Mouse (Mus musculus): ENCODE measurements at regions not wholly inside any gene's neighbourhood (a gene's known extent, or its start where the extent isn't known, plus 50 kb on each side); places are given as distances from the start of the nearest gene placed in this dataset.

DNA sequence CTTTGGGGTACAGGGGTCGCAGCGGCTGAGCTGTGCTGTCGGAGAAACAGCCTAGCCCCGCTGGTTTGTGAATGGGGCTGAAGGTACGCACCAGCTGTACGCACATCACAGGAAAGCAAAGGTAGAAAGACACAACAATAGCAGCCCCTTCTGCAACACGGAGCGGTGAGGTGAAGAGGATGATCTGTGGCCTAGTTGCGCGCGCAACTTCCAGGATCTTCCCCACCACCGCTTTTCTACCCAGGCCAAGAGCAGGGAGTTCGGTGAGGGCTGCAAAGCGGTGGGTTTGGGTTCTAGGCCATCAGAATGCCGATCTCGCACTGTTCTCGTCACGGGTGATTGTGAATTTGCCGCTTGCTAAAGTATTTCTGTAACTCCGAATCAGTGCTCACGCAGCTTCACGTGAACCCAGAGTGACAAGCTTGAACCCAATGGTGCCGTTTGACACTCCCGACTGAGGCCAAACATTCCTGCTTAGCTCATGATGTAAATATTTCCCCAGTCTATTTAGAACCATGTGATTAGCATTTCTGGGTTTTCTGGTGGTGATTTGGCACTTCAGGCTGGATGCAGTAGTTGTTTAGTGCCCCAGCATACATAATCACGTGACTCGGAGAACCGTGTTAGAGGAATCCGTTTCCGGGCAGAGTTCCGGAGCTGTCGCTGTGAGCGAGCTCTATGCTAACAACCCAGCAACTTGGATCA, 54.7 kb downstream of the Cryaa start:
- no peak for DNase-seq (ENCODE audit: low read depth)

GRCm38 (mm10) chr17:31734521-31734920, 56.9 kb downstream of the Cryaa start:
- peak; percentile 16 for DNase-seq (ENCODE audit: low read depth)

DNA sequence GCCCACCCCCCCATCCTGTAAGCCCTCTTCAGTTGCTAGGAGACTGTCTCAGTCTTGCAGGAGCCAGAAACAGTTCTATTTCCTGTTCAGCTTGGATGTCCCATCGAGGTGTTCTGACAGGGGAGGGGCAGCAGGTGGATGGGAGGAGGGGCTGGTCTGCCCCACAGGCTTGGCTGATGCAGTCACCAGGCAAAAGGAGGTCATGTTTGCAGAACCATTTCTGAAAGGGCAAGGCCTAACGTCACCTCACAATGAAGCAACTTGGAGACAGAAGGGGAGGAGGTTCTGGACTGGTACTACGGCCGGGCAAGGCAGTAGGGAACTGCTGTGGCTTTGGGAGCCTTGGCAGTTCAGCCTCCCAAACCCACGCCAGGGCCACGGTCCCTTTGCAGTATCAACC, 59.1 kb downstream of the Cryaa start:
- DNase-seq (ENCODE audit: low read depth) = no peak

DNA sequence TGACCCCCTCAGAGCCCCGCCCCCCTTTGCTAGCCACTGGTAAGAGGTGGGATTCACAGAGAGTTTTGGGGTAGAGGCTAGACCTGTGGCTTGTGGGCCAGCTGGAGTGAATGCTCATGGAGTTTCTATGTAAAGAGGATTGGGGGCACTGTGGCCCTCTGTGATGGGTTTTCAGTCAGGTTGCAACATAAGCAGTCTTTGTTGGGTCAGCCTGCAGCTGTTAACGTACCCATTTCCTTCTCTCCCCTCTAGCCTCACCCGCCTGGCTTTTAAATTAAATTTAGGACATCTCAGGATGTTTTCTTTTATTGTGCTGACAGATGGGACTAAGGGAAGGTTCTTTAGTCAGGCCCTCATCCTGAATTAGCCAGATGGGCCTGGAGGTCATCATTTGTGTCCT, 60.6 kb downstream of the Cryaa start:
- DNase-seq (ENCODE audit: low read depth) = no peak

- DNase-seq (ENCODE audit: low read depth) = no peak
Measured at GRCm38 (mm10) chr17:31739586-31739985, 62.0 kb downstream of the Cryaa start.

- DNase-seq (ENCODE audit: low read depth) = no peak
Measured at GRCm38 (mm10) chr17:31740059-31740458, 62.5 kb downstream of the Cryaa start.

DNA sequence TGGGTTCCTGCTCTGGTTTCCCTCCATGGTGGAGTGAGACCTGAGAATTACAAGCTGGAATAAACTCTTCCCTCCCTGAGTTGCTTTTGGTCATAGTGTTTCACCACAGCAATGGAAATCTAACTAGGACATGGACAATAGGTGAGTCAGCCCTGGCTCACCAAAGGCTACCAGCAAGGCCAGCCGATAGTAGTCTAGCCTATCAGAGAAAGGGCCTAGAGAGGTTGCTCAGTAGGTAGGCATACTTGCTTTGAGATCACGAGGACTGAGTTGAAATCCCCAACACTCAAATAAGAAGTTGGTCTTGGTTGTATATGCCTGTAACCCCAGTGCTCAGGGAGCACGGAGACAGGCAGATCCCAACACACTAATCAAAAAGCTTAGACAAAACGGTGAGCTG, 66.0 kb downstream of the Cryaa start:
- no peak for DNase-seq (ENCODE audit: low read depth)

DNA sequence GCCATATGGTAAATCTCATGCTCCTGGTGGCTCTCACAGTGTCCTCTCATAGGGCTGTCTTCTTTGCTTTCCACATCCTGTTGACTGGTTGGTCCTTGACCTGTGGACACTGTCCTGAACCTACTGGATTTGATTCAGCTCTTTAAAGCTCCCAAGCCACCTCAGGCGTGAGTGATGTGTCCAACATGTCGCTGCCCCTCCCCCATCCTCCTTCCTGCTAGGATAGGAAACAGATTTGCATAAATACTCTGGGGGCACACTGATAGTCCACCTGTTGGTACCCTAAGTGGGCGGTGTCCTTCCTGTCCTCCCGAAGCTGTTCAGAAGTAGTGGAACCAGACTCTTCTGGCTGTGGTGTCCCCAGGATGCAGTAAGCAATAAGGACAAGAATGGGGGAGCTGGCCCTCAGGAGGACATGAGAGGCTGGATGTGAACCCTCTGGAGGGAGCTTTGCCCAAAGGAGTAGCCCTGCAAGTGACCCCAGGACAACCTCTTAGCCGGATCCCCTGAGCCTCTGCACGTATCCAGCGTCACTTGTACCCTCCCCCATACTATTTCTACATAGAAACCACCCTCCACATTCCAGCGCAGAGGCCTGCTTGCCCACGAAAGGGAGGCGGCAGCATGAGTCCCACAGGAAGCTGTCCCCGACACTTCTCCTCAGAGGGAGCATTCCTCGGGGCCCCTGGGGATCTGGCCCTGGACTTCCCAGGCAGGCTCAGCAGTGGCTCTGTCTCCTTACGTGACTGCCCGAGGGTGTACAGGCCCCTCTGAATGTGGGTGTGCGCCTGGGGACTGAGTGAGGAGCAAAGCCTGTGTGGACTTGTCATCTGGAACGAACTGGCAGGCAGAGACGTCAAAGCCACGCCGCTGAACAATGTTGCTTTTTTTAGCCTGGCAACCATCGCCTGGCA, 68.8 kb downstream of the Cryaa start:
- no peak for DNase-seq (ENCODE audit: low read depth)

- DNase-seq (ENCODE audit: low read depth) = no peak
Measured at GRCm38 (mm10) chr17:31747563-31747962, 70.0 kb downstream of the Cryaa start.

DNA sequence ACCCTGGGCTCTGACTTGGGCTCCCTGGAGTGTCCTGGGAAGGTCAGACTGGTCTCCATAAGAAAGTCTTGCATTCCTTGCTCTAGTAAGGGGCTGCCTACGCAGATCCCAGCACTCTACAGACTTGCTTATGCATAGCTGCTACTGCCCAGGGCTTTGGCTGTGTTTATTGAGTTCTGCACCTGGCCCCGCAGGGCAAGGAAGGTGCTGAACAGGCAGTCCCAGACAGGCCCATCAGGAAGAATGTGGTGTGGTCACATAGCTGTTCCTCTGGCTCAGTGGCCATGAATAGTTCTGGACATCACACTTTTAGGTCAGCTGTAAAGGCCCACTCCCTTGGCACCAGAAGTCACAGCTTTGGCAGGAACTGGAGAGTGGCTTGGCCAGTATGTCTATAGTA, 70.6 kb downstream of the Cryaa start:
- no peak for DNase-seq (ENCODE audit: low read depth)

GRCm38 (mm10) chr17:31748971-31749370, 71.4 kb downstream of the Cryaa start:
- DNase-seq (ENCODE audit: low read depth) = no peak

DNA sequence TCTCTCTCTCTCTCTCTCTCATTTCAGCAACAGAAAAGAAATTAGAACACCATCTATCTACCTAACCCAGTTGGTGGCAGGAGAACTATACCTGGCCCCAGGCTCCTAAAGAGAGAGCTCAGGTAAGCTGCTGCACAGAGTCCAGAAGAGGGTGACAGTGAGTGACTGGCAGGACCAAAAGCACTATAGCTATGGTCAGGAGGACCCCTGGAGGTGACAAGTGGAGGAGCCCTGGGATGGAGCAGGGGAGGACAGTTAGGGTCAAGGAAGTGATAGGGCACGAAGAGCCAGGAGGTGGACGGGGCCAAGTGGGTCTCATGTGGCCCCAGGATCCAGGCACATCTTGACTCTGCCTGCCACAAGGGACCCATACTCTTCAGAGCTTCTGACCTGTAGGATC, 73.7 kb downstream of the Cryaa start:
- peak; percentile 26 for DNase-seq (ENCODE audit: low read depth)

DNA sequence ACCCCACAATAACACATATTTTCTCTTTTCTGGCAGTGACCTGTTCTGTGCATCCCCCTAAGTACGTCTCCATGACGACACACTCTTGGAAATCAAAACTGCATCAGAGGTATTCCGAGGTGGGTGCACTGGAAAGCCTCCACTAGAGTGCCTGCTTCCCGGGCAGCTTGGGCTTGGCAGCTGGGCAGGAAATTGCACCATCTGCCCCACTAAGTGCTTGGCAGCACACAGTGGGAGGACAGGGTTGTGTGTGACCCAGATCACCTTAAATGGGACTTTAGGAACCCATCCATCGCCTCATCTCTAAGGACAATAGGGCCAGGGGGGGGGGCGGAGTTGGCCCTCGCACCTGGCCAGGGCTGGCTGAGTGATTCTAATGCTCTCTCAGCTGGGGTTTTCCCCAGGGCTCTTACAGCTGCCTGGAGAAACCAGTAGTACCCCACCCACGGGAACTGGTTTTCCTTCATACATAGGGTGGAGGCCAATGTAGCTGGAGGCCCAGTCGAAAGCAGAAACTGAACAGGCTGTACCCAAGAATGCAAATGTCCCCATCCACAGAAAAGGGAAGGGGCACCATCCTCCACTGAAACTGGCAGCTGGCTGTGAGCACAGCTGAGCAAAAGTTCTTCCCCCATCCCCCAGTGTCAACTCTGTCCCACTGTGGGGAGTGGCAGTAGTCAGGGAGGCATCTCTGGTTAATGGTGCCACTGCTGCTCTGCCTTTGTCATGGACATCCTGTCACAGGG, 75.7 kb downstream of the Cryaa start:
- DNase-seq (ENCODE audit: low read depth) = peak; percentile 20

DNA sequence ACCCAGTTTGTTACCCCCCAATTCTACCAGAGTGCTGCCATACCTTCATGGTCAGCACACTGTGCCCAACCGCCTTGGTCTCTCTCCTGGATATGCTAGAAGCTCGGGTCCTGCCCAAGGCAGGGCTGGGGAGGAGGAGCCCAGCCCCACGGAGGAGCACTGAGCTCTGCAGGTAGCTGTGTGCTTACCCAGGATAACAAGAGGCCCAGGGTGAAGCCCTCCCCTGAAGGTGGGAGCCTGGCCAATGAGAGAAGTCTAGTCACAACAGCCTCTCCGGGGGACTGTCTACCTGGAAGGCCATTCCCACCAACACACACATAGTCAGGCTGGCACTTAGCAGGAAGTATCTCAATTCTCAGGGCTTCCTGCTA, 76.2 kb downstream of the Cryaa start:
- DNase-seq (ENCODE audit: low read depth) = no peak

GRCm38 (mm10) chr17:31760465-31760864, 82.9 kb downstream of the Cryaa start:
- no peak for DNase-seq (ENCODE audit: low read depth)

GRCm38 (mm10) chr17:31763078-31763477, 85.5 kb downstream of the Cryaa start:
- DNase-seq (ENCODE audit: low read depth) = peak; percentile 56

DNA sequence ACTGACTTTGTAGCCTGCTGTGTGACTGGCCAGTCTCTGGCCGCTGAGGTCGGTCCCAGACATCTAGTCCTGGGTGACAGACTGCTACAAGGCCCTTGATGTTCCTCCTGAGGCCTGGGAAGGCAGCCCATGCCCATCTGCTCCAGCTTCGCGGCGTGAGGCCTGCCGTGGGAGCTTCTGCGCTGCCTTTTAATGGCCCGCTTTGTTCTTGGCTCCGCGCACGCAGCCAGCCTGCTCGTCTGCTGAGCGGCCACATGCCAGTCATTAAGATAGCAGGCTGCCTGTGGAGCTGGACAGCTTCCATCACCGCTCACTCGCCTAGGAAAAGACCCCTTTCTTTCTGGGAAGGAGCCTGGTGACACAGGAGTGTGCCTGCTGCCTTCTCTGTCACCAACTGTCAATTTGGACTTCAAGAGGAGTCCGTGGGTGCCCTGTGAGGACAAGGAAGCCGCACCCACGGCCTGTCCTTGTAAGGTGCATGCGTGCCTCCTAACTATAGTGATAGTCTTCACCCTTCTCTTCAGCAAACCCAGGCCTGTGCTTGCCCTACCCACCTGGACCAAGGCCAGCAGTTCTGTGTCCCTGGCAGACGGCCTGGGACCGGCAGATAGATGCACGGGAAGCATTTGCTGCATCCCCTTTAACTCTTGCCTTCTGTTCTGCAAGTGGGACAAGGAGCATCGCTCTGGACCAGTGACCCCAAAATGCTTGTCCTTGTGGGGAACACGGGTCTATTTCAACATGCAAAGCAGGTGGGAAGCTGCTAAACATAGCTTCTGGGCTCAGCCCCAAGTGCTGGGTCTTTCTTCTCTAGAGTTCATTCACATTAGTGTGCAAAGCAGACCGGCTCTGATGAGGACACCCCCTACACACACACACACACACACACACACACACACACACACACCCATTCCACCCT, 88.6 kb downstream of the Sik1 start:
- DNase-seq (ENCODE audit: low read depth) = no peak

GRCm38 (mm10) chr17:31772201-31772820, 83.3 kb downstream of the Sik1 start:
- DNase-seq (ENCODE audit: low read depth) = no peak

- DNase-seq (ENCODE audit: low read depth) = peak; percentile 30
Measured at GRCm38 (mm10) chr17:31773882-31774281, 81.7 kb downstream of the Sik1 start.

DNA sequence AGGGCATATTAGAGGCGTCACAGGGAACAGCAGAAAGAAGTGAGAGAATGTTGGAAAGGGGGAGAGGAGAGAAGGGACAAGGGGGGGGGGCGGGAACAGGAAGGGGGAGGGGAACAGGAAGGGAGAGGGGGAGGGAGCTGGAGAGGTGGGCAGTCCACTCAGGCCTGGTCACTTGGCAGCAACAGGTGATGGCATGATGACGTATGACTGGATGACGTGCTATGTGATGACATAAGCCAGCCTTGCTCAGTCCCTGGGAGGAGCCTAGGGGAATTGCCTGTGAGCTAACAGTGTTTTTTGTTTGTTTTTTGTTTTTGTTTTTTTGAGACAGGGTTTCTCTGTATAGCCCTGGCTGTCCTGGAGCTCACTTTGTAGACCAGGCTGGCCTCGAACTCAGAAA, 80.6 kb downstream of the Sik1 start:
- no peak for DNase-seq (ENCODE audit: low read depth)

- no peak for DNase-seq (ENCODE audit: low read depth)
Measured at GRCm38 (mm10) chr17:31775966-31776365, 79.6 kb downstream of the Sik1 start.
